Comparison of ENCODE assay signal across 13 mouse cellular contexts in the genomic region with DNA sequence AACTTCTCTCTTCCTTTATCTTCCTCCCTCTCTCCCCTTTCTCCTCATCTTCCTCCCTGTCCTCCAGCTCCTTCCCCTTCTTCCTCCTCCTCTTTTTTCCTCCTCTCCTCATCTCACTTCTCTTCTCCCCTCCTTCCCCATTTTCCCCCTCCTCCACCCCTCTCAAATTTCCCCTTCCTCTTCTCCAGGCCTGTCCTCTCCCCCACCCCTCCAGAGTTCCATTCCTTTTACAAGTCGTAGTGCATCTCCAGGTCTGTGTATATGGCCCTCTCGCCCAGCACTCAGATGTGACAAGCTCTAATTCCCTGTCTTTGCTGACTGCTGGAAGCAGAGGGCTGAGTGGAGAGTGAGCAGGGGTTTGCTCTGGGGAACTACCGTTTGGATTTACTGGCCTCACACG. TPM values are rescaled to one million over a fixed set of nuclear protein-coding genes. Genes with fewer than 3 reads are reported as not detected.
DNase-seq lines count a peak whose midpoint lies in the region; ATAC-seq lines count a peak whose summit lies in the region.
"Had no signal": no experiment of that assay in that cellular context is flagged by ENCODE, and none has a peak within 500 bp of the region (broad histone marks: within the 10 kb centered on the region; RNA-seq: fewer than 3 reads in every experiment).

No protein-coding gene starts in this region.

- no peak for ATAC-seq in heart, embryonic 16.5 days (replicated peaks; ENCODE audit: extremely low read depth, insufficient read depth, low FRiP score)
- ATAC-seq in embryonic facial prominence, embryonic 13.5 days (ENCODE audit: insufficient number of reproducible peaks, insufficient read depth, low FRiP score, low TSS enrichment, low read depth): no peak
- no peak for ATAC-seq in hindbrain, embryonic 12.5 days (ENCODE audit: low FRiP score)
- ATAC-seq in midbrain, embryonic 15.5 days (replicated peaks): no peak
- ATAC-seq: liver, embryonic 12.5 days had no signal

- 37% methylated on average over 4 of the region's 4 CpGs for WGBS in heart, embryonic 16.5 days
- WGBS in embryonic facial prominence, embryonic 13.5 days: 7% methylated on average over 4 of the region's 4 CpGs
- WGBS in hindbrain, embryonic 12.5 days: 10% methylated on average over 4 of the region's 4 CpGs
- 7% methylated on average over 4 of the region's 4 CpGs for WGBS in midbrain, embryonic 15.5 days

- no peak for DNase-seq in heart, postnatal 25 days (ENCODE audit: low spot score)
- no peak for DNase-seq in B cell, adult 2 months
- DNase-seq in gastrocnemius, adult 8-10 months (ENCODE audit: low spot score in 2 of 2): no peak
- no peak for DNase-seq in thymus, adult 18-20 months
- DNase-seq: right cerebral cortex, postnatal 14 days; thymus, postnatal 36 days had no signal

- H3K27ac ChIP-seq in heart, embryonic 16.5 days (ENCODE audit: low read length): no peak overlapping the region
- no peak overlapping the region; the same call in 1 of the 2 replicates for H3K27ac ChIP-seq in embryonic facial prominence, embryonic 13.5 days
- H3K27ac ChIP-seq in hindbrain, embryonic 12.5 days: peak overlapping the region; percentile 45; the same call in 1 of the 2 replicates
- H3K27ac ChIP-seq in midbrain, embryonic 15.5 days: peak overlapping the region; percentile 53
- H3K27ac ChIP-seq: liver, embryonic 12.5 days had no signal

- H3K4me1 ChIP-seq in heart, embryonic 16.5 days (ENCODE audit: control insufficient read depth, insufficient read depth, low read length): peaks cover 24% of the 10 kb centered on the region
- H3K4me1 ChIP-seq in embryonic facial prominence, embryonic 13.5 days: peaks cover 50% of the 10 kb centered on the region
- peaks cover 80% of the 10 kb centered on the region for H3K4me1 ChIP-seq in hindbrain, embryonic 12.5 days
- peaks cover 80% of the 10 kb centered on the region for H3K4me1 ChIP-seq in midbrain, embryonic 15.5 days

- H3K4me2 ChIP-seq in heart, embryonic 16.5 days (ENCODE audit: low read depth, low read length): peak overlapping the region; percentile 35
- peak overlapping the region; percentile 46 for H3K4me2 ChIP-seq in embryonic facial prominence, embryonic 13.5 days
- H3K4me2 ChIP-seq in hindbrain, embryonic 12.5 days (replicated peaks): peak overlapping the region; percentile 31
- peak overlapping the region; percentile 34; the same call in 1 of the 2 replicates for H3K4me2 ChIP-seq in midbrain, embryonic 15.5 days

- intact Hi-C loops in heart, postnatal 25 days (cut with DNase I): no loop called here

- H3K36me3 ChIP-seq in heart, embryonic 16.5 days (ENCODE audit: control insufficient read depth, insufficient read depth): no peaks in the 10 kb centered on the region
- H3K36me3 ChIP-seq in embryonic facial prominence, embryonic 13.5 days: no peaks in the 10 kb centered on the region
- no peaks in the 10 kb centered on the region for H3K36me3 ChIP-seq in hindbrain, embryonic 12.5 days
- H3K36me3 ChIP-seq in midbrain, embryonic 15.5 days (replicated peaks): no peaks in the 10 kb centered on the region
- H3K36me3 ChIP-seq: liver, embryonic 12.5 days had no signal

- H3K9me3 ChIP-seq in heart, embryonic 16.5 days (replicated peaks; ENCODE audit: control insufficient read depth, low read length): no peaks in the 10 kb centered on the region
- no peaks in the 10 kb centered on the region for H3K9me3 ChIP-seq in embryonic facial prominence, embryonic 13.5 days
- H3K9me3 ChIP-seq in hindbrain, embryonic 12.5 days (replicated peaks): no peaks in the 10 kb centered on the region
- H3K9me3 ChIP-seq in midbrain, embryonic 15.5 days: no peaks in the 10 kb centered on the region
- H3K9me3 ChIP-seq: liver, embryonic 12.5 days had no signal

- no peaks in the 10 kb centered on the region for H3K27me3 ChIP-seq in heart, embryonic 16.5 days (ENCODE audit: control insufficient read depth, insufficient read depth, low read length)
- peaks cover 33% of the 10 kb centered on the region for H3K27me3 ChIP-seq in embryonic facial prominence, embryonic 13.5 days
- H3K27me3 ChIP-seq in hindbrain, embryonic 12.5 days: peaks cover 51% of the 10 kb centered on the region
- H3K27me3 ChIP-seq in midbrain, embryonic 15.5 days (replicated peaks): 0 out of 2 replicates have a peak, but pooled peaks cover 18% of the 10 kb centered on the region

- H3K9ac ChIP-seq in heart, embryonic 16.5 days (ENCODE audit: low read length): peak overlapping the region; percentile 23; the same call in 1 of the 2 replicates
- 0 out of 2 replicates have a peak overlapping the region, but pooled peaks have one; percentile 59 for H3K9ac ChIP-seq in embryonic facial prominence, embryonic 13.5 days
- peak overlapping the region; percentile 33; the same call in 1 of the 2 replicates for H3K9ac ChIP-seq in hindbrain, embryonic 12.5 days
- H3K9ac ChIP-seq in midbrain, embryonic 15.5 days: 0 out of 2 replicates have a peak overlapping the region, but pooled peaks have one; percentile 13
- H3K9ac ChIP-seq: liver, embryonic 12.5 days had no signal

- H3K4me3 ChIP-seq in heart, embryonic 16.5 days (ENCODE audit: low read length): no peak overlapping the region
- no peak overlapping the region for H3K4me3 ChIP-seq in embryonic facial prominence, embryonic 13.5 days
- no peak overlapping the region for H3K4me3 ChIP-seq in hindbrain, embryonic 12.5 days
- no peak overlapping the region for H3K4me3 ChIP-seq in midbrain, embryonic 15.5 days
- H3K4me3 ChIP-seq: liver, embryonic 12.5 days had no signal

RNA-seq across cellular contexts. Expression of a gene that starts 14.2 kb away (rescaled TPM):
- polyA plus RNA-seq in heart, embryonic 16.5 days (2015; fragmentation: Nextera tagmentation; extraction: Ambion mirVana): 61.0 and 64.3 TPM in 2 replicates
- 100 to 1,000 TPM; 240 to 243 TPM for total RNA-seq in heart, postnatal 25 days (2021)
- polyA plus RNA-seq in embryonic facial prominence, embryonic 13.5 days (2015; fragmentation: Nextera tagmentation; extraction: Ambion mirVana): 7.1 and 9.0 TPM in 2 replicates
- polyA plus RNA-seq in hindbrain, embryonic 12.5 days (2016; fragmentation: Nextera tagmentation; extraction: Ambion mirVana): 5.6 TPM in 2 replicates
- 5.6 and 6.0 TPM in 2 replicates for polyA plus RNA-seq in midbrain, embryonic 15.5 days (2015; fragmentation: Nextera tagmentation; extraction: Ambion mirVana)
- 100 to 1,000 TPM; 279 to 336 (median 292) TPM for total RNA-seq in gastrocnemius, adult 8-10 months (2022)
- total RNA-seq: CH12.LX had no signal

RNA-seq across cellular contexts. Expression of a gene that starts 31.0 kb away (rescaled TPM):
- 195 and 202 TPM in 2 replicates for polyA plus RNA-seq in heart, embryonic 16.5 days (2015; fragmentation: Nextera tagmentation; extraction: Ambion mirVana)
- 100 to 1,000 TPM; 110 to 129 TPM for total RNA-seq in heart, postnatal 25 days (2021)
- 211 and 240 TPM in 2 replicates for polyA plus RNA-seq in embryonic facial prominence, embryonic 13.5 days (2015; fragmentation: Nextera tagmentation; extraction: Ambion mirVana)
- 267 and 269 TPM in 2 replicates for polyA plus RNA-seq in hindbrain, embryonic 12.5 days (2016; fragmentation: Nextera tagmentation; extraction: Ambion mirVana)
- 214 and 230 TPM in 2 replicates for polyA plus RNA-seq in midbrain, embryonic 15.5 days (2015; fragmentation: Nextera tagmentation; extraction: Ambion mirVana)
- 10 to 100 TPM; 77.9 to 86.5 (median 81.8) TPM for total RNA-seq in gastrocnemius, adult 8-10 months (2022)

RNA-seq across cellular contexts. Expression of a gene that starts 34.8 kb away (rescaled TPM):
- polyA plus RNA-seq in heart, embryonic 16.5 days (2015; fragmentation: Nextera tagmentation; extraction: Ambion mirVana): 1.6 and 1.9 TPM in 2 replicates
- total RNA-seq in heart, postnatal 25 days (2021): 1 to 10 TPM; 1.1 to 1.4 TPM
- 13.0 and 13.6 TPM in 2 replicates for polyA plus RNA-seq in embryonic facial prominence, embryonic 13.5 days (2015; fragmentation: Nextera tagmentation; extraction: Ambion mirVana)
- 5.5 and 6.6 TPM in 2 replicates for polyA plus RNA-seq in hindbrain, embryonic 12.5 days (2016; fragmentation: Nextera tagmentation; extraction: Ambion mirVana)
- polyA plus RNA-seq in midbrain, embryonic 15.5 days (2015; fragmentation: Nextera tagmentation; extraction: Ambion mirVana): 12.2 and 12.5 TPM in 2 replicates
- total RNA-seq in gastrocnemius, adult 8-10 months (2022): 1 to 10 TPM in 3 of 4 experiments, under 1 TPM in 1; 0.83 to 2.9 (median 1.7) TPM
- total RNA-seq: CH12.LX; common myeloid progenitor, adult 5-6 weeks had no signal

RNA-seq across cellular contexts. Expression of a gene that starts 51.5 kb away (rescaled TPM):
- 14.3 and 24.7 TPM in 2 replicates for polyA plus RNA-seq in heart, embryonic 16.5 days (2015; fragmentation: Nextera tagmentation; extraction: Ambion mirVana)
- total RNA-seq in heart, postnatal 25 days (2021): 1 to 10 TPM; 4.4 to 4.7 TPM
- 6.9 and 7.9 TPM in 2 replicates for polyA plus RNA-seq in embryonic facial prominence, embryonic 13.5 days (2015; fragmentation: Nextera tagmentation; extraction: Ambion mirVana)
- 6.3 and 6.5 TPM in 2 replicates for polyA plus RNA-seq in hindbrain, embryonic 12.5 days (2016; fragmentation: Nextera tagmentation; extraction: Ambion mirVana)
- 4.8 and 5.2 TPM in 2 replicates for polyA plus RNA-seq in midbrain, embryonic 15.5 days (2015; fragmentation: Nextera tagmentation; extraction: Ambion mirVana)
- total RNA-seq in gastrocnemius, adult 8-10 months (2022): under 1 TPM; 0.41 to 0.94 (median 0.60) TPM

Comparison
In these comparisons a context has a peak if more than half of its experiments do, and no peak if none do; other contexts are left out.
1. H3K27ac ChIP-seq: peak in hindbrain, embryonic 12.5 days (single experiment) and midbrain, embryonic 15.5 days (single experiment); none in heart, embryonic 16.5 days (single experiment) and embryonic facial prominence, embryonic 13.5 days (single experiment).
2. Peak in every context shown above with its lines, with median percentiles within 50 percentile points of each other: H3K4me2 ChIP-seq and H3K9ac ChIP-seq.